Mouse (Mus musculus): ENCODE data around the gene Slc17a2. TPM values are rescaled to one million over a fixed set of nuclear protein-coding genes. Genes with fewer than 3 reads are reported as not detected.
A peak's percentile ranks its signal among the peaks of the same experiment; 100 is the strongest.

Slc17a2 gene
- not detected in 2 replicates for polyA plus RNA-seq (2014; fragmentation: Nextera tagmentation; extraction: Ambion mirVana)

DNA sequence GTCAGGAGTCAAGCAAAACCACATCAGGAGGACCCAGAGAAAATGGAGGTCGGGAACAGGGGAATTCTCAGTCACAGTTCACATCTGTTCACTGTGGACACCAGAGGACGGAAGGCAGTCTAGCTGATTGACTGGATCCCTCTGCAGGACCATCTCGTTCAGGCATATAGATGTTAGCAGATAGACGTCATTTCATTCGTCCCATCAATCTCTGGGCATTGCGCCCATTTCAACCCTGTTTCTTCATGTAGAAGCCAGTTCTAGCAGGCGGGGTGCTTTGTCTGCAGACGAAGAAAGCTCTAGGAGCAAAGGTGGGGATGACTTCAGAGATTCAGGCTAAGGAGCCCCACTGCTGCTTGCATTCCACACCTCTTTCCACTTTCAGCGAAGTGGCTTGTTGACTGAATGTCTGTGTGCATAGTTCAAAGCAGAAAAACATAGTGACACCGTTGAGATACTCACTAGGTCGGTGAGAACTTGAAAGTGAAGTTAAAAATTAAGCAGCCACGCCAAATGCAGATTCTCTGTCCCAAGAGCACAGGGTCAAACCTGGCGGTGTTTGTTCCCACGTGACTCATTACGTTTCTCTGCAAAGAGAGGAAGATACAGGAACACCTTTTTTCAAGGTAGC, at the start of gene Slc17a2:
TSS of gene Slc17a2 (plus strand) at position 572 of the 631 bp plus-strand sequence.
- no peaks in the 10 kb centered on the region for H3K27me3 ChIP-seq (ENCODE audit: control insufficient read depth, insufficient read depth, low read length)
- WGBS, result 86% methylated on average over 15 of the region's 15 CpGs
- no peaks in the 10 kb centered on the region for H3K9me3 ChIP-seq (ENCODE audit: control insufficient read depth, low read length)

DNA sequence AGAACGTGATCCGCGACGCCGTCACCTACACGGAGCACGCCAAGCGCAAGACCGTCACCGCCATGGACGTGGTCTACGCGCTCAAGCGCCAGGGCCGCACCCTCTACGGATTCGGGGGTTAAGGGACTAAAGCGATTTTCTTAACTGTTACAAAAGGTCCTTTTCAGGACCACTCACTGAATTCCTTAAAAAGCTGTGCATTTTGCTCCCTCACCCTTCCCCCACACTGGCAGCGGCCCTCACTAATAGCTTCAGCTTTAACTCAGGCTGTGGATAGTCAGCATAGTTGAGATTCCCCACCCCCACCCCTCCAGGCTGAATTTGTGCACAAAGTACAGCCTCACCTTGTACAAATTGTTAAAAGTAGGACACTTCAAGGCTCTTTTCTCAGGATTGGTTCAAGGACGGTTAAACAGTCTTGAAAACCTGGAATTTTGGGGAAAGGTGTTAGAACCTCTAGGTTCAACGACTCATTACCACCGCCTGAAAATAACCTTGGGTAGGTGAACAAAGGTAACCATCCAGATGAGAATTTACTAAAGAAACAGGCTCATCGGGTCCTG, 49.5 kb upstream of the Slc17a2 start:
- DNase-seq (ENCODE audit: low spot score), result peak; percentile 80
- no peak for ATAC-seq (ENCODE audit: insufficient number of reproducible peaks, low FRiP score, low TSS enrichment, low read depth)
- Histone ChIP-seq H3K27ac (replicated peaks; ENCODE audit: low read depth, low read length) (peak overlapping the region; percentile 95), H3K9ac (ENCODE audit: low read length) (peak overlapping the region; percentile 63), H3K4me2 (ENCODE audit: low read depth, severe bottlenecking) (peak overlapping the region; percentile 70), H3K36me3 (ENCODE audit: control insufficient read depth, insufficient read depth, low read length) (no peaks in the 10 kb centered on the region), H3K4me1 (ENCODE audit: control insufficient read depth, insufficient read depth, low read length) (peaks cover 6% of the 10 kb centered on the region; the same call in 1 of the 2 replicates), H3K4me3 (ENCODE audit: low read depth, low read length) (peak overlapping the region; percentile 34), H3K9me3 (ENCODE audit: control insufficient read depth, low read length) (no peaks in the 10 kb centered on the region), H3K27me3 (ENCODE audit: control insufficient read depth, insufficient read depth, low read length) (no peaks in the 10 kb centered on the region)
- 2% methylated on average over 15 of the region's 23 CpGs for WGBS

More for the DNA sequence above, at the start of gene Slc17a2:
- Histone ChIP-seq H3K4me1 (ENCODE audit: control insufficient read depth, insufficient read depth, low read length) (no peaks in the 10 kb centered on the region), H3K27ac (replicated peaks; ENCODE audit: low read depth, low read length) (no peak within 1 kb of the TSS), H3K4me3 (ENCODE audit: low read depth, low read length) (no peak within 1 kb of the TSS), H3K9ac (ENCODE audit: low read length) (no peak within 1 kb of the TSS), H3K36me3 (ENCODE audit: control insufficient read depth, insufficient read depth, low read length) (no peaks in the 10 kb centered on the region), H3K4me2 (ENCODE audit: low read depth, severe bottlenecking) (no peak within 1 kb of the TSS)
- no peak for DNase-seq (ENCODE audit: low spot score)
- no peak for ATAC-seq (ENCODE audit: insufficient number of reproducible peaks, low FRiP score, low TSS enrichment, low read depth)

DNA sequence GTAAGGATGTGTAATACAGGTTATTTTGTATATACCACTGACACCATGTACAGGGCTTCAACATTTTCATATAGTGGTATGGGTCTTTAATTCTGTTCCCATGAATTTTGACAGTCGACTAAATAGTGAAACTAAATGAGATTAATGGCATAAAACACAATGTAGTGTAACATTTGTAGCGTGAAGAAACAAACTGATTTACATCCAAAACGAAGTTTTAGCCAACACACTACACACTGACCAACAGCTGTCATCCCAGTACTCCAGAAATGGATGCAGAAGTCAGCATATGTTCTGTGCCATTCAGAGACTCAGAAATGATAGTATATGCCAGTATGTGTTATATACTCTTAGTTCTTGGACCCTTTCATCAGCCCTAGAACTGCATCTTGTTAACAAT, 48.9 kb upstream of the Slc17a2 start:
- no peaks in the 10 kb centered on the region for H3K36me3 ChIP-seq (ENCODE audit: control insufficient read depth, insufficient read depth, low read length)
- H3K4me2 ChIP-seq (ENCODE audit: low read depth, severe bottlenecking), result peak overlapping the region; percentile 70
- peak overlapping the region; percentile 95; the same call in 1 of the 2 replicates for H3K27ac ChIP-seq (replicated peaks; ENCODE audit: low read depth, low read length)
- DNase-seq (ENCODE audit: low spot score) (no peak), ATAC-seq (ENCODE audit: insufficient number of reproducible peaks, low FRiP score, low TSS enrichment, low read depth) (no peak)
- H3K4me1 ChIP-seq (ENCODE audit: control insufficient read depth, insufficient read depth, low read length), result peaks cover 6% of the 10 kb centered on the region; the same call in 1 of the 2 replicates
- no peak overlapping the region for H3K4me3 ChIP-seq (ENCODE audit: low read depth, low read length)
- 51% methylated on average over 3 of the region's 3 CpGs for WGBS
- H3K9ac ChIP-seq (ENCODE audit: low read length), result no peak overlapping the region
- no peaks in the 10 kb centered on the region for H3K27me3 ChIP-seq (ENCODE audit: control insufficient read depth, insufficient read depth, low read length)
- H3K9me3 ChIP-seq (ENCODE audit: control insufficient read depth, low read length), result no peaks in the 10 kb centered on the region

DNA sequence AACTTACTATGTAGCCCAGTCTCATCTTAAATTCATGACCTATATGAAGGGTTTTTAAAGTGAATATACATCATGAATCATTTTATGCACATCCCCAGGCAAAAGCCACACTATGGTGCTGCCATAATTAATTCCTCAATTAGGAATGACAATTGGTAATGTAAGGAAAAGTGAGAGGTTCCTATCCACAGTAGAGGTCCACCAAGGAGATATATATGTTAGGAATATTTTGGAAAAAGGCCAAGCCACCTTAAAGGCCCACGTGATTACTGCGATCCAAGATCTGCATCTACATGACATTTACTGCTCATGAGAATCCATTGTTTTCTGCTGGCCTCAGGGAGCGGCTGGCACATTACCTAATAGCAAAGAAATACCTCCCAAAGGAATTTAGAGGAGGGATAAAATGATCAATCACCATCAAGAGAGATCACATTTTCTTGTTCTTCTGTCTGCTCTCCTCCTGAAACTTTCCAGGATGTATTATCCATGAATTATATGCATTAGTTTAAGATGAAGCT, 47.5 kb upstream of the Slc17a2 start:
- Histone ChIP-seq H3K36me3 (ENCODE audit: control insufficient read depth, insufficient read depth, low read length) (no peaks in the 10 kb centered on the region), H3K27ac (replicated peaks; ENCODE audit: low read depth, low read length) (no peak overlapping the region), H3K4me2 (ENCODE audit: low read depth, severe bottlenecking) (no peak overlapping the region), H3K9ac (ENCODE audit: low read length) (no peak overlapping the region), H3K27me3 (ENCODE audit: control insufficient read depth, insufficient read depth, low read length) (no peaks in the 10 kb centered on the region), H3K9me3 (ENCODE audit: control insufficient read depth, low read length) (no peaks in the 10 kb centered on the region), H3K4me3 (ENCODE audit: low read depth, low read length) (no peak overlapping the region), H3K4me1 (ENCODE audit: control insufficient read depth, insufficient read depth, low read length) (peaks cover 6% of the 10 kb centered on the region)
- no peak for DNase-seq (ENCODE audit: low spot score)
- WGBS, result 77% methylated on average over 3 of the region's 3 CpGs
- no peak for ATAC-seq (ENCODE audit: insufficient number of reproducible peaks, low FRiP score, low TSS enrichment, low read depth)

DNA sequence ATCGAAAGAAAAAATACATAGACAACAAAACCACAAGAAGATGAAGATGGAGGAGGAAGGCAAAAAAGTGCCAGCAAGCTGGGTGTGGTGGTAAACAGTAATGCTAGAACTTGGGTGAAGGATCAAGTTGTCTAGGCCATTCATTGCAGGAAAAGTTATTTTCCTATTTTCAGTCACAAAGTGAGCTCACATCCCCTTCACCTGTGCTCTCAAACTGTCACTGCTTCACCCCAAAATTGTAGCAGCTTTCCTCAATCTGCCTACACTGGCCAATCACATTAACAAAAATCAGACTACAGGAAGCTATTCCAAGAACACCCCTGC, 46.9 kb upstream of the Slc17a2 start:
- H3K27me3 ChIP-seq (ENCODE audit: control insufficient read depth, insufficient read depth, low read length), result no peaks in the 10 kb centered on the region
- H3K9ac ChIP-seq (ENCODE audit: low read length), result peak overlapping the region; percentile 74; the same call in 1 of the 2 replicates
- DNase-seq (ENCODE audit: low spot score) (no peak), ATAC-seq (ENCODE audit: insufficient number of reproducible peaks, low FRiP score, low TSS enrichment, low read depth) (no peak)
- H3K9me3 ChIP-seq (ENCODE audit: control insufficient read depth, low read length), result no peaks in the 10 kb centered on the region
- no peak overlapping the region; the same call in 1 of the 2 replicates for H3K4me3 ChIP-seq (ENCODE audit: low read depth, low read length)
- peaks cover 8% of the 10 kb centered on the region for H3K4me1 ChIP-seq (ENCODE audit: control insufficient read depth, insufficient read depth, low read length)
- peak overlapping the region; percentile 65; the same call in 1 of the 2 replicates for H3K4me2 ChIP-seq (ENCODE audit: low read depth, severe bottlenecking)
- peak overlapping the region; percentile 86 for H3K27ac ChIP-seq (replicated peaks; ENCODE audit: low read depth, low read length)
- no peaks in the 10 kb centered on the region for H3K36me3 ChIP-seq (ENCODE audit: control insufficient read depth, insufficient read depth, low read length)
- 79% methylated on average over 1 of the region's 1 CpGs for WGBS

DNA sequence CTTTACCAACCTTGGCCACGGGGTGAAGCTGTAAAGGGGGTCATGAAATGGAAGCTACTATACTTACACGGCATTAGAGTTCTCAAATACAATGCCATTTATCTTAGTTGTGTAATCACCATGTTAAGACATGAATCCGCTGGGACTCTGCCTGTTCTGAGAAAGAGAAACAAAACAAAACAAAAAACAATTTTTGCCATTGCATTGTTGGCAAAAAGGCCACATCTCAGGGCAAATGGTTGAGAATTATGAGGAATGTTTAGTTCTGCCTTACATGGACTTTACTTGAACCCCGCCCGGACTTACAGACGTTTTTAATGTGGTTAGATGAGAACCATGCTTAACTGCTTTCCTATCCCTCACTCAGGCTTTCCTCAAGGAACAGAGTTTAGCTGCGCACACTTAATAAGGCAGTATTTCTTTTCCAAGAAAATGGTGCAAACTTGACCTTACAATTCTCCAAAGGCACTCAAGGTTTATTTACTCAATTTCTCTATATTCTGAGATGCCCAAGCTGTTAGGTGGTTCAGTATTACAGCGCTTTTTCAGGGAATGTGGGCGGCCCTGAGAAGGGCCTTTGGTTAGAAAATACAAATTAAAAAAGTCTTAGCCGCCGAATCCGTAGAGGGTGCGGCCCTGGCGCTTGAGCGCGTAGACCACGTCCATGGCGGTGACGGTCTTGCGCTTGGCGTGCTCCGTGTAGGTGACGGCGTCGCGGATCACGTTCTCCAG, 46.4 kb upstream of the Slc17a2 start:
- peak overlapping the region; percentile 86 for H3K27ac ChIP-seq (replicated peaks; ENCODE audit: low read depth, low read length)
- peaks cover 8% of the 10 kb centered on the region for H3K4me1 ChIP-seq (ENCODE audit: control insufficient read depth, insufficient read depth, low read length)
- H3K9me3 ChIP-seq (ENCODE audit: control insufficient read depth, low read length), result no peaks in the 10 kb centered on the region
- peak overlapping the region; percentile 35 for H3K4me3 ChIP-seq (ENCODE audit: low read depth, low read length)
- H3K27me3 ChIP-seq (ENCODE audit: control insufficient read depth, insufficient read depth, low read length), result no peaks in the 10 kb centered on the region
- H3K36me3 ChIP-seq (ENCODE audit: control insufficient read depth, insufficient read depth, low read length), result no peaks in the 10 kb centered on the region
- H3K4me2 ChIP-seq (ENCODE audit: low read depth, severe bottlenecking), result peak overlapping the region; percentile 65
- 3% methylated on average over 20 of the region's 27 CpGs for WGBS
- no peak; the same call in 1 of the 2 replicates for ATAC-seq (ENCODE audit: insufficient number of reproducible peaks, low FRiP score, low TSS enrichment, low read depth)
- peak; percentile 66 for DNase-seq (ENCODE audit: low spot score)
- H3K9ac ChIP-seq (ENCODE audit: low read length), result peak overlapping the region; percentile 74

DNA sequence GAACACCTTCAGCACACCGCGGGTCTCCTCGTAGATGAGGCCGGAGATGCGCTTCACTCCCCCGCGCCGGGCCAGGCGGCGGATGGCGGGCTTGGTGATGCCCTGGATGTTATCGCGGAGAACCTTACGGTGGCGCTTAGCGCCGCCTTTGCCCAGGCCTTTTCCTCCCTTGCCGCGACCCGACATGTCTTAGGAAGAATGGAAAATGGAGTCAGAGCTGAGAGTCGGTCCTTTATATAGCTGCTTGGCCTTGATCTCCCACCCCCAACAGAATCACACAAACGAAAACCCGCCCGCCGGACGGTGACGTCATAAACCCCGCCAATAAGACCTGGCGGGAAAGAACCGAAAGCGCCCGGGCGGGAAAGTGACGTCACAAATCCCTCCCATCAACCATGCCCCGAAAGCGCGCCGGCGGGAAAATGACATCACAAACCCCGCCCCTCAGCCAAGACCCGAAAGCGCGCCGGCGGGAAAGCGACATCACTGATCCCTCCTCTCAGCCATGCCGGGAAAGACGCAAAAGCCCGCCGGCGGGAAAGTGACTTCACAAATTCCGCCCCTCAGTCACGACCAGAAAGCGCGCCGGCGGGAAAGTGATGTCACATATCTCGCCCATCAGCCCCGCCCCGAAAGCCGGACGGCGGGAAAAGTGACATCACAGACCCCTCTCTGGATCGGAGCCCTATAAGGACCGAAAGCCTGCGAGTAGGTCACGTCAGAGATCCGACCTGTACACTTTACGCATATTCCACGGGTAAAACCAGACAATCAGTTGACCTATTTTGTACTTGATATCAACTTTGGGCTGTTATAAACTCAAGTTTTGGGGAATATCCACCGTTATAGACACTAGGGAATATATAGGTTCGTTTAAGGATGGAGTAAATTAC, 45.6 kb upstream of the Slc17a2 start, which contains the start of gene Hist1h4a:
TSS of gene Hist1h4a (minus strand) at position 259 of the 893 bp plus-strand sequence.
- H3K4me2 ChIP-seq (ENCODE audit: low read depth, severe bottlenecking), result peak within 1 kb of the TSS; percentile 65
- H3K9ac ChIP-seq (ENCODE audit: low read length), result peak within 1 kb of the TSS; percentile 74
- no peaks in the 10 kb centered on the region for H3K27me3 ChIP-seq (ENCODE audit: control insufficient read depth, insufficient read depth, low read length)
- WGBS, result under 1% methylated on average over 61 of the region's 72 CpGs
- no peaks in the 10 kb centered on the region for H3K9me3 ChIP-seq (ENCODE audit: control insufficient read depth, low read length)
- DNase-seq (ENCODE audit: low spot score), result peak; percentile 100
- H3K27ac ChIP-seq (replicated peaks; ENCODE audit: low read depth, low read length), result peak within 1 kb of the TSS; percentile 86
- H3K36me3 ChIP-seq (ENCODE audit: control insufficient read depth, insufficient read depth, low read length), result no peaks in the 10 kb centered on the region
- H3K4me3 ChIP-seq (ENCODE audit: low read depth, low read length), result peak within 1 kb of the TSS; percentile 36
- peak; percentile 81 for ATAC-seq (ENCODE audit: insufficient number of reproducible peaks, low FRiP score, low TSS enrichment, low read depth)
- H3K4me1 ChIP-seq (ENCODE audit: control insufficient read depth, insufficient read depth, low read length), result peaks cover 8% of the 10 kb centered on the region
